ENCODE assay signal across 8 mouse cellular contexts in genomic region chr2:49764331-49764946, GRCm38 (mm10). TPM values are rescaled to one million over a fixed set of nuclear protein-coding genes. Genes with fewer than 3 reads are reported as not detected.
DNase-seq lines count a peak whose midpoint lies in the region; ATAC-seq and TF ChIP-seq lines count a peak whose summit lies in the region.

No protein-coding gene starts in this region.

- no peaks in the 10 kb centered on the region for H3K27me3 ChIP-seq in heart, embryonic 12.5 days (replicated peaks)
- H3K27me3 ChIP-seq in Patski, result no peaks in the 10 kb centered on the region
- H3K27me3 ChIP-seq in intestine, embryonic 16.5 days (replicated peaks; ENCODE audit: control insufficient read depth, insufficient read depth, low read length), result no peaks in the 10 kb centered on the region
- H3K27me3 ChIP-seq in liver, postnatal 0 days (ENCODE audit: insufficient read depth, low read length), result no peaks in the 10 kb centered on the region
- H3K27me3 ChIP-seq in neural tube, embryonic 13.5 days, result no peaks in the 10 kb centered on the region

- no peak for TF ChIP-seq EP300 in liver, postnatal 0 days (IDR thresholded peaks at IDR 0.05; ENCODE audit: low read depth)

- no peak for ATAC-seq in heart, embryonic 12.5 days (ENCODE audit: insufficient number of reproducible peaks, low FRiP score)
- ATAC-seq in Patski, result peak; percentile 54
- peak; percentile 80 for ATAC-seq in erythroid progenitor cell, adult 5-6 weeks (replicated peaks; ENCODE audit: low FRiP score, poor library complexity, severe bottlenecking)
- ATAC-seq in intestine, embryonic 16.5 days, result peak; percentile 82
- ATAC-seq in liver, postnatal 0 days, result no peak
- peak; percentile 72 for ATAC-seq in neural tube, embryonic 13.5 days (ENCODE audit: low read depth)

- no peak overlapping the region for H3K4me3 ChIP-seq in heart, embryonic 12.5 days
- no peak overlapping the region for H3K4me3 ChIP-seq in intestine, embryonic 16.5 days (ENCODE audit: low read length)
- no peak overlapping the region for H3K4me3 ChIP-seq in liver, postnatal 0 days (ENCODE audit: low read depth, low read length)
- H3K4me3 ChIP-seq in neural tube, embryonic 13.5 days, result no peak overlapping the region

- H3K4me1 ChIP-seq in heart, embryonic 12.5 days (replicated peaks), result no peaks in the 10 kb centered on the region
- H3K4me1 ChIP-seq in intestine, embryonic 16.5 days (ENCODE audit: control insufficient read depth, insufficient read depth, low read length), result no peaks in the 10 kb centered on the region
- no peaks in the 10 kb centered on the region for H3K4me1 ChIP-seq in liver, postnatal 0 days (ENCODE audit: insufficient read depth)
- no peaks in the 10 kb centered on the region for H3K4me1 ChIP-seq in neural tube, embryonic 13.5 days (replicated peaks)

- CTCF ChIA-PET in Patski (lab: Charles Lee), result interaction anchor here (0.6 to 4.5 kb wide), 29 partner anchors 9 to 541 kb away, joined by 3 to 38 read pairs (median 4); no protein-coding TSS in a partner anchor

- peak; percentile 38 for DNase-seq in heart, adult 8-10 months (ENCODE audit: low spot score)
- no peak for DNase-seq in Patski (ENCODE audit: low read depth, low spot score)
- DNase-seq in liver, postnatal 0 days, result peak; percentile 48
- DNase-seq in gastrocnemius, adult 8-10 months (ENCODE audit: low spot score in 2 of 2), result no peak

- H3K36me3 ChIP-seq in heart, embryonic 12.5 days, result no peaks in the 10 kb centered on the region
- no peaks in the 10 kb centered on the region for H3K36me3 ChIP-seq in intestine, embryonic 16.5 days (ENCODE audit: control insufficient read depth, insufficient read depth, low read length)
- H3K36me3 ChIP-seq in liver, postnatal 0 days (replicated peaks; ENCODE audit: insufficient read depth, low read length), result no peaks in the 10 kb centered on the region
- H3K36me3 ChIP-seq in neural tube, embryonic 13.5 days, result peaks cover 82% of the 10 kb centered on the region

- H3K27ac ChIP-seq in heart, embryonic 12.5 days (ENCODE audit: poor library complexity, severe bottlenecking), result no peak overlapping the region
- no peak overlapping the region for H3K27ac ChIP-seq in intestine, embryonic 16.5 days (ENCODE audit: low read length)
- no peak overlapping the region for H3K27ac ChIP-seq in liver, postnatal 0 days (ENCODE audit: low read depth)
- H3K27ac ChIP-seq in neural tube, embryonic 13.5 days (replicated peaks), result peak overlapping the region; percentile 46; the same call in 1 of the 2 replicates

- H3K9ac ChIP-seq in heart, embryonic 12.5 days, result no peak overlapping the region
- H3K9ac ChIP-seq in intestine, embryonic 16.5 days (ENCODE audit: low read depth, low read length), result no peak overlapping the region
- H3K9ac ChIP-seq in liver, postnatal 0 days (replicated peaks), result no peak overlapping the region
- H3K9ac ChIP-seq in neural tube, embryonic 13.5 days, result no peak overlapping the region

- in situ Hi-C loops in Patski (cut with MboI; ENCODE audit: low pct_unique_long_range_greater_than_20kb), result no loop called here

- WGBS in heart, embryonic 12.5 days, result 49% methylated on average over 7 of the region's 7 CpGs
- WGBS in intestine, embryonic 16.5 days, result 49% methylated on average over 7 of the region's 7 CpGs
- WGBS in liver, postnatal 0 days (ENCODE audit: insufficient replicate concordance), result 43% methylated on average over 7 of the region's 7 CpGs
- WGBS in neural tube, embryonic 13.5 days, result 50% methylated on average over 7 of the region's 7 CpGs

- no peaks in the 10 kb centered on the region for H3K9me3 ChIP-seq in heart, embryonic 12.5 days (replicated peaks)
- H3K9me3 ChIP-seq in intestine, embryonic 16.5 days (ENCODE audit: control insufficient read depth, low read length), result no peaks in the 10 kb centered on the region
- no peaks in the 10 kb centered on the region for H3K9me3 ChIP-seq in liver, postnatal 0 days (ENCODE audit: low read length)
- H3K9me3 ChIP-seq in neural tube, embryonic 13.5 days, result no peaks in the 10 kb centered on the region

- TF ChIP-seq CTCF in Patski (IDR thresholded peaks at IDR 0.05), result peak; percentile 65
- peak; percentile 87 for TF ChIP-seq CTCF in liver, postnatal 0 days (IDR thresholded peaks at IDR 0.05; ENCODE audit: low read depth)

- no peak overlapping the region for H3K4me2 ChIP-seq in heart, embryonic 12.5 days
- no peak overlapping the region for H3K4me2 ChIP-seq in intestine, embryonic 16.5 days (ENCODE audit: low read depth, low read length)
- no peak overlapping the region for H3K4me2 ChIP-seq in liver, postnatal 0 days (ENCODE audit: low read depth, low read length)
- no peak overlapping the region for H3K4me2 ChIP-seq in neural tube, embryonic 13.5 days

- POLR2A ChIA-PET in Patski (lab: Charles Lee), result no interaction called here

RNA-seq across cellular contexts. Expression of gene Lypd6b, which starts 23.0 kb away (rescaled TPM):
- under 1 TPM in 2 of 4 experiments, not detected in 2; 0.11 to 0.12 TPM for total RNA-seq in heart, adult 8-10 months (2022)
- polyA plus RNA-seq in heart, embryonic 12.5 days (2016; fragmentation: Nextera tagmentation; extraction: Ambion mirVana), result 2.6 and 3.8 TPM in 2 replicates
- 0.03 TPM for polyA plus RNA-seq in Patski (2021)
- 0.42 and 0.72 TPM in 2 replicates for total RNA-seq in erythroid progenitor cell, adult 5-6 weeks (2015; ENCODE audit: low replicate concordance)
- total RNA-seq in erythroid progenitor cell, adult 5-6 weeks (2017; ENCODE audit: low replicate concordance), result 0.51 TPM in 1 of 2 replicates, not detected in the other
- polyA plus RNA-seq in intestine, embryonic 16.5 days (2015; fragmentation: Nextera tagmentation; extraction: Ambion mirVana), result 2.0 and 2.6 TPM in 2 replicates
- not detected in 2 replicates for polyA plus RNA-seq in liver, postnatal 0 days (2015; fragmentation: Nextera tagmentation; extraction: Ambion mirVana)
- polyA plus RNA-seq in neural tube, embryonic 13.5 days (2015; fragmentation: Nextera tagmentation; extraction: Ambion mirVana), result 6.8 and 7.8 TPM in 2 replicates
- total RNA-seq in gastrocnemius, adult 8-10 months (2022), result not detected

Comparison
In these comparisons a context has a peak if more than half of its experiments do, and no peak if none do; other contexts are left out.
1. DNase-seq: peak in heart, adult 8-10 months (single experiment) and liver, postnatal 0 days (single experiment); none in Patski (single experiment) and gastrocnemius, adult 8-10 months (0 of 2).
2. ATAC-seq: peak in Patski (single experiment), erythroid progenitor cell, adult 5-6 weeks (single experiment), intestine, embryonic 16.5 days (single experiment) and neural tube, embryonic 13.5 days (single experiment); none in heart, embryonic 12.5 days (single experiment) and liver, postnatal 0 days (single experiment).